Mouse (Mus musculus): Measurements from ENCODE around the gene Isg20l2.
"Not testable (repeated sequence)": the region's sequence is repeated elsewhere in the genome, so short reads cannot be mapped to it uniquely, and the experiment has no call there.

The Isg20l2 gene

GRCm38 (mm10) chr3:87930078-87930795 lies at the start of gene Isg20l2, which contains the start of gene Rrnad1:
Isg20l2 (plus strand) TSS chr3:87930314.
Rrnad1 (minus strand) TSS chr3:87930717.
- peak; percentile 98 for DNase-seq

DNA sequence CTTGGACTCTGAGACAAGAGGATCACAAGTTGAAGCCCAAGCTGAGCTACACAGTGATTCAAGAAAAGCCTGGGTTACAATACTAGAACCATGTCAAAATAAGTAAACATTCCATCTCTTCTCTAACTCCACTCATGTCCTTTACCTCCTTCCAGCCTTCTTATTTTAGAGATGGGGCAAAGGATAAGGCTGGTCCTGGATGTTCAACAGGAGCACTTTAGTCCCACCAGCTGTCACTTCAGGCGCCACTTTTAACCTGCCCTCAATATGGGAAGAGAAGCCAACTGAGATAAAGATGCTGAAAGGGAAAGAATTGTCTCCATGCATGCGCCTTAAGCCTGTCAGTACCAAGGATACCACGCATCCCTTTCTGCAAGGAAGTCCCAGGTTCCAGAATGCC lies 45.8 kb upstream of the Isg20l2 start:
- DNase-seq = no peak

- peak; percentile 26 for DNase-seq
Observed at GRCm38 (mm10) chr3:87884708-87885251, 45.3 kb upstream of the Isg20l2 start.

GRCm38 (mm10) chr3:87885281-87886003 lies 44.7 kb upstream of the Isg20l2 start, which contains the start of gene Prcc:
Prcc (minus strand) TSS chr3:87885608.
- DNase-seq = peak; percentile 86

DNA sequence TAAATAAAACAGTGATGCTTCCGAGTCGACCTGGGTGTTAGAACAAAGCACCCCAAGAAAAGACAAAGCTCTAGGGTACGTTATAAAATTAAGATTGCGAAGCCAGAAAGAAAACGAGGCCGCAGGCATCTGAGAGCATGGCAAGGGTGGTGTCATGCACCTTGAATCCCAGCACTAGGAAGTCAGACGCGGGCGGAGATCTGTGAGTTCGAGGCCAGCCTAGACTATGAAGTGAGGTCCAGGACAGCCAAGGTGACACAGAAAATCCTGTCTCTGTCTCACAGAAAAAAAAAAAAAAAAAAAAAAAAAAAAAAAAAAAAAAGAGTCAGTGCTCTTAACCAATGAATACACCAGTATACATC lies 44.1 kb upstream of the Isg20l2 start:
- peak; percentile 40 for DNase-seq

DNA sequence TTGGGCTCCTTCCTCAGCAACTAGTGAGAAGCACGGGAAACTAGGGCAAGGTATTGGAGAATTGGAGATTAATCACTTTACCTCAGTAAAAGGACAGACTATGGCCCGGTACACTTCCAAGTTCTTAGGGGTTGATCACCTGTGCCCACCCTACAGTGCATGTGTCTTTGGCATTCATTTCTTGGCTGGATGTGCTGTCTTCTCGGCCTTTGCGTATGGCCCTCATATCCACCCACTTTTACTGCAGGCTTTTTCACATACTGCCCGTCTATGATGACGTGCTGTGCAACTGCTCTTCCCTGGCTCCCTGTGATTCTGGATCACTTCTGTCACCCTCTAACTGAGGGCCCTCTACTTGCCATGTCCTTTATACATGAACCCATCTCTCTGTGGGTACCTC lies 43.7 kb upstream of the Isg20l2 start:
- no peak for DNase-seq

GRCm38 (mm10) chr3:87887400-87887799 lies 42.7 kb upstream of the Isg20l2 start:
- DNase-seq = not testable (repeated sequence)

DNA sequence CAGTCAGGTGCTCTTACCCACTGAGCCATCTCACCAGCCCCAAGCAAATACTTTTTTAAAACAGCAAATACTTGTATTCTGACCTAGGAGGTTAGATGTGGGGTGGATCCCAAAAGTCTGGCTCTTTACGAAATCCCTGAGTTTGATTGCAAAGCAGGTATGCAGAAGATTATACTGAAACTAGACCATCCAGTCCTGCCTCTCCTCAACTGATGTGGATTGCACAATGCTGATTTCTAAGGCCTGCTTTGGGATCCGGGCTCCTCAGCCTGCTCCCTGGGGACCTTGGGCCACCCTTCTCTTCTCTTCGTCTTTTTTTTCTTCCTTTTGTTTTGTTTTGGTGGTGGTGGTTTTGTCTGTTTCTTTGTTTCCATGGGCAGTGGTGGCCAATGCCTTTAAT lies 38.6 kb upstream of the Isg20l2 start:
- no peak for DNase-seq

DNA sequence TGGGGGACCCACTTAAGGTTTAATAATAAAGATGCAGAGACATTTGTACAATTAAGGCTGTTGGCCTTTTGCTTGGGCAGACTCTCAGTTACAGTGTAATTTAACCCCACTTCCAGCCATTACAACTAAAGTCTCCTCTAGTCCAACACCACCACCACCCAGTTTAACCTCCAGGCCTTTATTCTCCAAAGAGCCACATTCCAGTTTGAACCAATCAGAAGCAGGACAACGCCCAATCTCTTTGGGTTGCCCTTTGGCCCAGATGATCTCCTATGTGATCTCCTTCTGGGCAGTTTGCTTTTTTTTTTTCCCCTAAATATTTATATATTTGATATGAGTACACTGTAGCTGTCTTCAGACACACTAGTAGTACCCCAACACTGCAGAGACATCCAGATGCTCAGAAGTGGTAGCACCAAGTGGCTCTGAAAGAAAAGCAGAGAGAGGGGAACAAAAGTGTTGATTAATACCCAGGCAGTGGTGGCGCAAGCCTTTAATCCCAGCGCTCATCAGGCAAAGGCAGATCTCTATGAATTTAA lies 36.7 kb upstream of the Isg20l2 start:
- DNase-seq = no peak

GRCm38 (mm10) chr3:87899266-87899665 lies 30.8 kb upstream of the Isg20l2 start:
- no peak for DNase-seq

GRCm38 (mm10) chr3:87899776-87900175 lies 30.3 kb upstream of the Isg20l2 start:
- DNase-seq = no peak

- no peak for DNase-seq
Observed at GRCm38 (mm10) chr3:87901036-87901624, 29.0 kb upstream of the Isg20l2 start.

DNA sequence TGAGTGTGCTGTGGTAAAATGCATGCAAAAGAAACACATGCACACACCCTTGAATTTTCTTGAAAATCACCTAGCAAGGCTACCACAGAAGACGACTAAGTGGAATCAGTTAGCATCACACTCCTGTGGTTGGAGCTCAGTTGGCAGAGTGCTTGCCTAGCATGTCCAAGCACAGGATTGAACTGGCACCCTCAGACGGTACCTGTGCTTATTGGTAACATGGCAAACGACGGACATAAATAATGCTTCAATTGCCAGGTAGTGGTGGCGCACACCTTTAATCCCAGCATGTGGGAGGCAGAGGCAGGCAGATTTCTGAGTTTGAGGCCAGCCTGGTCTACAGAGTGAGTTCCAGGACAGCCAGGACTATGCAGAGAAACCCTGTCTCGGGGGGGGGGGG lies 28.2 kb upstream of the Isg20l2 start:
- DNase-seq = not testable (repeated sequence)

DNA sequence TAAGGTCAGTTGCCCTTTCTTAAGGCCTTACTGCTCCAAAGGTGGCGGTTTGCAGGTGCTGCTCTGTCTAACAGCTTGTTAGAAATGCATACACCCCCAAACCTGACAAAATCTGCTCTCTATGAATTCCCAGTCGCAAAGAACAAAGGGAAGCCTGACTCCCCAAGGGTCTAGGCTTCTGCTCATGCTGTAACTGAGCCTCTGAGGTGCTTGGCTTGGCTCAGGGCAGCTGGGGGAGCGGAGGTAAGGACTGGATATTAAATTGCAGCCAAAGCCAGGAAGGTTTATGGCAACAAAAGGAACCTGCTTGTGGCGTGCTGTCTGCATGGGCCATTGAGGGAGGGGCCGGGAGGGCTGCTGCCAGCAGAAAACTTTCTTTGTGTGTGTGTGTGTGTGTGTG lies 26.3 kb upstream of the Isg20l2 start:
- no peak for DNase-seq

DNA sequence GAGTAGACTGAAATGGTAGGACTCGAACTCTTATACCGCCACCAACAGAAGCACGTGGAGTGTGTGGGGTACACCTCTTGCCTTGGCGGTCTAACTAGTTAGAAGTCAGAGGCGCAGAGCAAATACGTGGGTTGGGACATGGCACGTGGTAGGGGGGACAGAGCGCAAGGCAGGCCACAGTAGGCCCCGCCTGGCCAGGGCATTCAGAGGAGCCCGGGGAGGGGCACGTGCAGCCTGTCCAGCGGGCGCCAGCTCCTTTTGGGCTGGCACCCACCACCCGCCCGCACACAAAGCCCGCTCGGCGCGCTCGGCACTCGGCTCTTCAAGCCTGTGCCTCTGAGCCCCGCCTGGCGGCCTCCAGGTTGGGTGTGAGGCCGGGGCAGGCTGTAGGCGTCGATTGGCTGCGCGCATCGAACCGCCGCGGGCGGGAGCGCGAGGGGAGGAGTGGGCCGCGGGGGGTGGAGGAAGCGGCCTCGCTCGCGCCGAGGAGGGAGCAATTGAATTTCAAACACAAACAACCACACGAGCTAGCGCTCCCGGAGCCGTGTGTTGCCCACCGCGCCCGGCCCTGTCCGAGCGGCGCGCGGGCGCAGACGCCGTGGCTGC lies 24.1 kb upstream of the Isg20l2 start, which contains the start of gene Hdgf:
Gene Hdgf (plus strand): TSS at position 442 of the 606 bp plus-strand sequence.
- peak; percentile 93 for DNase-seq

DNA sequence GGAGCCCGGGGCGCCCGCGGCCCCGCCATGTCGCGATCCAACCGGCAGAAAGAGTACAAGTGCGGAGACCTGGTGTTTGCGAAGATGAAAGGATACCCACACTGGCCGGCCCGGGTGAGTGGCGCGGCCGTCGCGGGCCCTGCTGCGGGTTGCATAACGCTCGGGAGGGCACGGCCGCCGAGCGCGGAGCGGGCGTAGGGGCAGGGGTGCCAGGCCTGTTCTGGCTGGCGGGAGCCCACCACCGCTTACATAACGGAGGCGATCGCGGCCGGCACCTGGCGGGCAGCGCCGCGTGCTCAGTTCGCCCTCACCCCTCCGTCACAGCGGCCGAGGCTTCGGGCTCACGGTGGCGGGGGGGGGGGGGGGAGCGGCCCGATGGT lies 23.5 kb upstream of the Isg20l2 start:
- DNase-seq = peak; percentile 53

GRCm38 (mm10) chr3:87906981-87907857 lies 22.9 kb upstream of the Isg20l2 start:
- DNase-seq = peak; percentile 55

- no peak for DNase-seq
Observed at GRCm38 (mm10) chr3:87907906-87908305, 22.2 kb upstream of the Isg20l2 start.

GRCm38 (mm10) chr3:87909381-87909780 lies 20.7 kb upstream of the Isg20l2 start:
- DNase-seq = no peak

DNA sequence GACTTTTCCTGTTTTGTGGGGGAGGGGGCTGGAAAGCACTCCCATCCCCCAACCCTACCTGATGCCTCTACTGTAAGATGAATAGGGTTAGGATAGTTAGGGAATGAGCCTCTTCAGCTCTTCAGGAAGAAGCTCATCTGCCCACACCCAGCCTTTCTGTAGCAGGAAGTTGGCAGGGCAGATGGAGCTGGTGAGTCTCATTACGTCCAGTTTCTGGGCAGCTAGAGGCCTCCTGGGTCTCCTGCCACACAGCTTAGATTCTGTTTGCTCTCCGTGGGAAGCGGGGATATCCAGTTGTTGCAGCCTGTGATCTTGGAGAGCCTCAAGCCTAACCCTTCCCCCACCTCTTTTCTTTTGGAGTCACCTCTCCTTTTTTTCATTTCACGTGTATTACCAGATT lies 20.2 kb upstream of the Isg20l2 start:
- DNase-seq = peak; percentile 21

DNA sequence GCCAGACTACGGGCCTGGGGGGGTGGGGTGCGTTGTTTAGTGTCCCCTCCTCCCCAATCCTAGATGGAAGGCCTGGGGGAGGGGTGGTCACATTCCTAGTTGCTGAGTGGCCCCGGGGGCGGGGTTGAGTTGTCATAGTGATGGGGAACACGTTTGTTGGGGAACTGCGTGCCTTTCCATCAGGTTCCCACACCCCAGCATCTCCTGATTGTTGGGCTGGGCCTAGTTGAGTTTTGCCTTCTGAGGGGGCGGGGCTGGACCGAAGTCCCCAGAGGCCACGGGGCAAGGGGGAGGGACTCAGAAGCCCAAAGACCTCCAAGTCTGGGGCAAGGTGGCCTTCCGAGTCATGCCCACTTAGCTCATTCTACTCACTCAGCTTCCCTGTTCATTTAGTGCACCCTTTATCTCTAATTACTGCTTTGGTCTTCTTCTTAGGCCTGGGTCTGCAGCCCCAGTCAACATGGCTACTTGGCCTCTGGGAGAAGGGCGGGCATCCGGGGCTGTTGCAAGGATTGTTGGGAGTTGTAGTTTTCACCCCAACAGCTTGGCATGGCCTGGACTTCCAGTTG lies 19.5 kb upstream of the Isg20l2 start:
- peak; percentile 90 for DNase-seq
